Mouse (Mus musculus): ENCODE measurements around the gene Matk. TPM values are rescaled to one million over a fixed set of nuclear protein-coding genes. Genes with fewer than 3 reads are reported as not detected.

The Matk gene
- polyA plus RNA-seq, 1 experiment from 2014 or later: 22.4 TPM

GRCm38 (mm10) chr10:81245166-81245565 lies 7.6 kb upstream of the Matk start:
- H3K9me3 ChIP-seq: no peaks in the 10 kb centered on the region
- no peak for ATAC-seq (replicated peaks)
- H3K9ac ChIP-seq (replicated peaks): no peak overlapping the region
- no peaks in the 10 kb centered on the region for H3K36me3 ChIP-seq
- H3K4me1 ChIP-seq: 0 out of 2 replicates have a peak, but pooled peaks cover 5% of the 10 kb centered on the region
- no peak overlapping the region for H3K27ac ChIP-seq (replicated peaks)
- no peak overlapping the region for H3K4me3 ChIP-seq
- peaks cover 7% of the 10 kb centered on the region for H3K27me3 ChIP-seq
- H3K4me2 ChIP-seq (replicated peaks): no peak overlapping the region
- 88% methylated on average over 6 of the region's 6 CpGs for WGBS

DNA sequence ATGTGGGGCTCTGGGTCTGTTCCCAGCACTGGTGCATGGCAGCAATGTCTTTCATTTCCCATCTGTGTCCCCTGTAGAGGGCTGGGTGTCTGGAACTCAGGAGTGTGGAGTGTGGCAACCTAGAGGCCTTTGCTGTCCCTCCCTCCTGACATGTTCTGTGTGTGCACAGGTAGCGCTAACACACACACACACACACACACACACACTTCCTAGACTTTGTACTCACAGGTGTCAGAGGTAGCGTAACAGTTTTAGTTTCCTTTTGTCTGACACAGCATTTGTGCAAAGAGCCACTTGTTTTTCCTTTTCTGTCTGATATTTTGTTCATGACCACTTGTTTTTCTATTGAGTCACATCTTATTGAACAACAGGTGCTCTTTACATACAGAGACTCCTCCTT lies 4.9 kb upstream of the Matk start:
- Histone ChIP-seq H3K27me3 (peaks cover 8% of the 10 kb centered on the region), H3K9me3 (no peaks in the 10 kb centered on the region), H3K4me3 (no peak overlapping the region), H3K9ac (replicated peaks) (no peak overlapping the region), H3K4me2 (replicated peaks) (no peak overlapping the region), H3K36me3 (no peaks in the 10 kb centered on the region), H3K4me1 (peaks cover 14% of the 10 kb centered on the region), H3K27ac (replicated peaks) (no peak overlapping the region)
- WGBS: 94% methylated on average over 2 of the region's 2 CpGs
- no peak for ATAC-seq (replicated peaks)

DNA sequence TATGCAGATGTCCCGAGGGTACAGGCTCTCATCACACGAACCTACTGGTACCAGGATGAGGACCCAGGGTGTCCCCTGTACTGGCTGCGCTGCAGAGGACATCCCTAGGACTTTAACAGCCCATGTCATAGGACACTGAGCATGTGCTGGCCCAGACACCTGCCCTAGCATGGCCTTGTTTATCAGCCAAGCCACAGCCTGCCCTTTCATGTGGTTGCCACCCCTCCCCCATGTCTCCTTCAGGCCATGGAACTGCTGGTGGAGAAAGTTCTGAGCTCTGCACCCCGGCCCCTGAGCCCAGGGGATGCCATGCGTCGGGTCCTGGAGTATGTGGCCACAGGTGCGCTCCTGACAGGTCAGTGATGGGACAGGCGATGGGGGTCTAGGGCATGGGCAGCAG lies 3.3 kb upstream of the Matk start:
- H3K9me3 ChIP-seq: no peaks in the 10 kb centered on the region
- WGBS: 90% methylated on average over 8 of the region's 8 CpGs
- ATAC-seq (replicated peaks): no peak

GRCm38 (mm10) chr10:81254886-81255285 lies 2.2 kb downstream of the Matk start:
- no peak overlapping the region for H3K4me2 ChIP-seq (replicated peaks)
- WGBS: 71% methylated on average over 1 of the region's 1 CpGs
- H3K27me3 ChIP-seq: peaks cover 29% of the 10 kb centered on the region

More for the DNA sequence above, 3.3 kb upstream of the Matk start:
- Histone ChIP-seq H3K36me3 (no peaks in the 10 kb centered on the region), H3K4me1 (peaks cover 18% of the 10 kb centered on the region), H3K4me2 (replicated peaks) (no peak overlapping the region), H3K4me3 (no peak overlapping the region), H3K27me3 (peaks cover 8% of the 10 kb centered on the region), H3K27ac (replicated peaks) (no peak overlapping the region), H3K9ac (replicated peaks) (no peak overlapping the region)

DNA sequence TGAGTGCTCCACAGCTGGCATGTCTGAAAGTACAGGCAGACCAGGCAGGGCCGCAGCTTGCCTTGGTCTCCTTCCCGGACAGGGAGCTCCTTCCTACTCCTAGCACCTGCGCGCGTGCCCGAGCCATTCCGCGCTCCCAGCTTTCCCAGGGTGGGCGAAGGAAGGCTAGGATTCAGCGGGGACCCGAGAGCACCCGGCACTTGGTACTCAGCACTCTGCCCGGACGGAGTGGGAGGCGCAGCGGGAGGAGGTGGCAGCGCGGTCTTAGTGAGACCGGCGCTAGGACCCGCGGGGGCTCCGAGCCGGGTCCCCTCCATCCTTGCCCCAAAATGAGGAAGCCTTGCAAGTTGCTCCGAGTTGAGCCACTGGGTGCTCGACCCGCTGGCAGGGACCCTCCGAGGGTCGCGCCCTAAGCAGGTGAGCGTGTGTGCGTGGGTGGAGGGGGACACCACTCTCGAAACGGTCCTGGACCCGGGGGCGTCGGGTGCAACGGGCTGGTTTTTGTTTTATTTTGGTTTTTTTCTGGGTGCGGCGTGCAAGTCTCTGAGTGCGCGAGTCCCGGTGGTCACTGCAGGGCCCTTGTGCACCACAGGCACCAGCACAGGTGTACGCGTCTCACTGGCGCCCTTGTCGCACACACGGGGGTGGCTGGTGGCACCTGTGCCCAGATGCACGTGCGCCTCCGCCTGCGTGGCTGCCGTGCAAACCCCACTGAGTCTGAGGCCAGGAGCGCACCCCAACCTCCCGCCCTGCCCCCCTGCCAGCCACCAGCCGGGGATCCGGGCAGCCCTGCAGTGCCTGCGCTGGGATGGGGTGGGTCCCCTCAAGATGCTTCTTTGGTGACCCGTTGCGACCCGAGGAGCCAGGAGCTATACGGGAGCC lies 4.7 kb downstream of the Matk start:
- H3K27me3 ChIP-seq: peaks cover 21% of the 10 kb centered on the region
- 0 out of 2 replicates have a peak, but pooled peaks cover 3% of the 10 kb centered on the region for H3K36me3 ChIP-seq

More at GRCm38 (mm10) chr10:81254886-81255285, 2.2 kb downstream of the Matk start:
- Histone ChIP-seq H3K27ac (replicated peaks) (no peak overlapping the region), H3K4me1 (peaks cover 37% of the 10 kb centered on the region), H3K9ac (replicated peaks) (no peak overlapping the region), H3K9me3 (no peaks in the 10 kb centered on the region), H3K4me3 (no peak overlapping the region), H3K36me3 (no peaks in the 10 kb centered on the region)
- ATAC-seq (replicated peaks): no peak

DNA sequence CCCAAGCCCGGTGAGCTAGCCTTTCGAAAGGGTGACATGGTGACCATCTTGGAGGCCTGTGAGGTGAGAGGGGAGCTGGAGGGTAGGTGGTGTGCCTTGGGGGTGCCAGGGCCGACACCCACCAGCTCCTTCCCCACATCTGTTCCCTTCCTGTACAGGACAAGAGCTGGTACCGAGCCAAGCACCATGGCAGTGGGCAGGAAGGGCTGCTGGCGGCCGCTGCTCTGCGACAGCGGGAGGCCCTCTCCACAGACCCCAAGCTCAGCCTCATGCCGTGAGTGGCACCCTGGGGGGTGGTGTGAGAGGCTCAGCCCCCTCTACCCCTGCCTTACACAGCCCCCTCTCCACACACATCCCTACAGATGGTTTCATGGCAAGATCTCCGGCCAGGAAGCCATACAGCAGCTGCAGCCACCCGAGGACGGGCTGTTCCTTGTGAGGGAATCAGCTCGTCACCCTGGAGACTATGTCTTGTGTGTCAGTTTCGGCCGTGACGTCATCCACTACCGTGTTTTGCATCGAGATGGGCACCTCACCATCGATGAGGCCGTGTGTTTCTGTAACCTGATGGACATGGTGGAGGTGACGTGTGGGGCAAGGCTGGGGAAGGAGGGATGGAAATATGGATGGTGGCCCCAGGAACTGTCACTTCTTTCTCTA lies 6.6 kb downstream of the Matk start:
- WGBS: 43% methylated on average over 18 of the region's 21 CpGs
- Histone ChIP-seq H3K4me1 (peaks cover 24% of the 10 kb centered on the region), H3K27ac (replicated peaks) (no peak overlapping the region), H3K9me3 (0 out of 2 replicates have a peak, but pooled peaks cover 3% of the 10 kb centered on the region), H3K4me2 (replicated peaks) (no peak overlapping the region), H3K4me3 (no peak overlapping the region), H3K36me3 (0 out of 2 replicates have a peak, but pooled peaks cover 3% of the 10 kb centered on the region), H3K27me3 (peaks cover 21% of the 10 kb centered on the region), H3K9ac (replicated peaks) (no peak overlapping the region; the same call in 1 of the 2 replicates)
- ATAC-seq (replicated peaks): 0 out of 2 replicates have a peak, but pooled peaks have one; percentile 5

More for the DNA sequence above, 4.7 kb downstream of the Matk start:
- Histone ChIP-seq H3K4me2 (replicated peaks) (peak overlapping the region; percentile 84), H3K9ac (replicated peaks) (peak overlapping the region; percentile 58), H3K4me1 (peaks cover 34% of the 10 kb centered on the region), H3K4me3 (peak overlapping the region; percentile 56), H3K9me3 (0 out of 2 replicates have a peak, but pooled peaks cover 3% of the 10 kb centered on the region), H3K27ac (replicated peaks) (no peak overlapping the region)
- 2% methylated on average over 62 of the region's 62 CpGs for WGBS
- peak; percentile 17; the same call in 1 of the 2 replicates for ATAC-seq (replicated peaks)

DNA sequence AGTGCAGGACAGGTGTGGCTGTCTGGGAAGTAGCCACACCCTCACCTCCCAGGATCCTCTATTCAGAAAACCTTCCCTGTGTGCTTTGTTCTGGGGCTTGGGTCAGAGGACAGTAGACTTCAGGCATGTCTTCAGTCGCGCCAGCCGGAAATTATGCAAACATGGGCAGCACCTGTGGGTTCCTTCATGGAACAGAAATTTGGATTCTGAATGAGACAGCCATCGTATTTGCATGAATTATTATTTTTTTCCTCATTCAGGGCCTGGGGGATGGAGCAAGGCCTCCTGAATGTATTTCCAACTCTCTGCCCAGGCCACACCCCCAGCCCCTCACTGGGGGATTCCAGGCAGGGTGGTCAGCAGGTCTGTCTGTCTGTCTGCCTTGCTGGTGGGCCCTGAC lies 8.3 kb downstream of the Matk start:
- 0 out of 2 replicates have a peak, but pooled peaks cover 3% of the 10 kb centered on the region for H3K36me3 ChIP-seq

DNA sequence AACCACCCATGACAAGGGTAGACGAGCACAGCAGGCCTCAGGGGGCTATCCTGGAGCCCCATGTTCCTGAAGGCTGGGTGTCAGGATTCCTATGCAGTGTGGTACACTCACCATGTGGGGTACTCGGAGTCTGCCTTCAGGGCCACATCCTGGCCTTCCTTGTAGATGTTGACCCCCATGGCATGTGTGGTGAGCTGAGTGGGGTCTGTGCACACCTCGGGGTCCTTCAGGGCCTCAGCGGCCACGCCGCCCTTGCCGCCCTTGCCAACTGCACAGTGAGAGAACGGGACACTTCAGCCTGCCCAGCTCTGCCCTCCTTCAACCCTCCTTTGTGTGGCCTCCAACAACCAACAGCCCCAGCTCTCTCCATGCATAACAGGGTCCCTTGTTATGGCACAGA lies 12.8 kb downstream of the Matk start:
- 95% methylated on average over 8 of the region's 8 CpGs for WGBS
- H3K36me3 ChIP-seq: 0 out of 2 replicates have a peak, but pooled peaks cover 3% of the 10 kb centered on the region
- no peak for ATAC-seq (replicated peaks)
- H3K9me3 ChIP-seq: 0 out of 2 replicates have a peak, but pooled peaks cover 2% of the 10 kb centered on the region
- peaks cover 32% of the 10 kb centered on the region for H3K4me1 ChIP-seq
- H3K27ac ChIP-seq (replicated peaks): no peak overlapping the region
- peak overlapping the region; percentile 53 for H3K4me2 ChIP-seq (replicated peaks)
- H3K9ac ChIP-seq (replicated peaks): no peak overlapping the region
- no peaks in the 10 kb centered on the region for H3K27me3 ChIP-seq
- H3K4me3 ChIP-seq: no peak overlapping the region

More for the DNA sequence above, 8.3 kb downstream of the Matk start:
- H3K27me3 ChIP-seq: peaks cover 15% of the 10 kb centered on the region
- peaks cover 32% of the 10 kb centered on the region for H3K4me1 ChIP-seq
- H3K9me3 ChIP-seq: 0 out of 2 replicates have a peak, but pooled peaks cover 3% of the 10 kb centered on the region
- 94% methylated on average over 4 of the region's 4 CpGs for WGBS
- H3K4me3 ChIP-seq: no peak overlapping the region
- no peak overlapping the region for H3K4me2 ChIP-seq (replicated peaks)
- no peak for ATAC-seq (replicated peaks)
- no peak overlapping the region for H3K9ac ChIP-seq (replicated peaks)
- H3K27ac ChIP-seq (replicated peaks): no peak overlapping the region

DNA sequence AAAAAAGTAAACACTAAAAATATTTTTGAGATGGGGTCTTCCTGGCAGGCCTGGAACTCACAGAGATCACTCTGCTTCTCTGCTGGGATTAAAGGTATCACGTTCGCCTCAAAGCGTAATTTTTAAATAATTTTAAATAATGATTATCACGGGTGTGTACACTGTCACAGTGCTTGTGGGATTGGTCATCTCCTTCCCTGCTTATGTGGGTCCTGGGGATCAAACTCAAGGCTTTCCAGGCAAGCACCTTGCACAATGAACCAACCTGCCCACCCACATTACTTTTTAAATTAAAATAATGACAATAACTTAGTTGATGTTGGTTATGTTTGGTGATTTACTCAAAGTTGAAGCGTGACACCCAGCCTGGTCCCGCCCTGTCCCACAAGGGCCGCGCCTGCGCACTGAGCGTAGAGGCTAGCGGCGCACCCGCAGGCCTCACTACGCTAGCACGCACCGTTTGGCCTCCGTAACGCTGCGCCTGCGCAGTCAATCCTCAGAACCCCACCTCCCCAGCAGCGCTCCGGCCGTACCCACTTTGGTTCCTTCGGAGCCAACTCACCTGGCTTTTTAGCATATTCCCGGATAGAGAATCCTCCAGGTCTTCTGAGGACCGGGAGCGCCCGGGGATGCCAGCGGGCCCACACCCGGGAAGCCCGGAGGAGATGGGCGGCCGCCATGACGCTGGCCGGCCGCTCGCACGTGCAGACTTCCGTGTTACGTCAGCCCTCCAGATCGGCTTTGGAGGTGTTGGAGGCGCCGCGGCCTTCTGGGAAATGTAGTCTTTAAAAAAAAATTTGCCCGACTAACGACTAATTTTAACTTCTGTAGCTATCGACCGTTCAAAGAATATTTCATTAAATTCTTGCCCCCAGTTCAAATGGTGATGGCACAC lies 13.7 kb downstream of the Matk start, which contains the start of the genes Mrpl54 and Apba3:
Gene Mrpl54, minus strand, starts transcription at position 724 of the 895 bp plus-strand sequence.
Gene Apba3, plus strand, starts transcription at position 750 of the 895 bp plus-strand sequence.
- H3K4me3 ChIP-seq: peak within 1 kb of the TSS; percentile 58
- WGBS: under 1% methylated on average over 48 of the region's 48 CpGs
- ATAC-seq (replicated peaks): peak; percentile 94
- H3K36me3 ChIP-seq: peaks cover 4% of the 10 kb centered on the region; the same call in 1 of the 2 replicates
- H3K9me3 ChIP-seq: no peaks in the 10 kb centered on the region
- H3K27me3 ChIP-seq: no peaks in the 10 kb centered on the region
- H3K4me1 ChIP-seq: peaks cover 32% of the 10 kb centered on the region
- H3K9ac ChIP-seq (replicated peaks): peak within 1 kb of the TSS; percentile 63
- H3K27ac ChIP-seq (replicated peaks): peak within 1 kb of the TSS; percentile 87
- peak within 1 kb of the TSS; percentile 69 for H3K4me2 ChIP-seq (replicated peaks)

DNA sequence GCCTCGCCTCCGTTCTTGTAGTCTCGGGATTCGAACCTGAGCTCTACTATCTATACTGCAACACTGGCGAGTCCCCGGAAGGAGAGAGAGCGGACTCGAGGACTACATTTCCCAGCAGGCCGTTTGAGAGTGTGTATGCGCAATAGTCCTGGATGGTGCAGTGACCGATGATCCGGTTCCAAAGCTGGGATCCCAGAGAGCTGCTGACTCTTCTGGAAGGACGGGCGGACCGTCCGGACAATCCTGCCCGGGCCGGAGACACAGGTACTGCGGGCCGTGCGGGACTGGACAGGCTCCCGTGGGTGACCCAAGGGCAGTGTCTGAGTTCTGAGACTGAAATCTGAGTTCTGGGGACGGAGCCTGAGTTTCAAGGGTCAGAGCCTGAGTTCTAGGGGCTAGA lies 15.3 kb downstream of the Matk start:
- Histone ChIP-seq H3K36me3 (peaks cover 19% of the 10 kb centered on the region; the same call in 1 of the 2 replicates), H3K9me3 (no peaks in the 10 kb centered on the region), H3K27ac (replicated peaks) (no peak overlapping the region), H3K4me3 (peak overlapping the region; percentile 57), H3K4me2 (replicated peaks) (peak overlapping the region; percentile 69), H3K27me3 (no peaks in the 10 kb centered on the region), H3K9ac (replicated peaks) (peak overlapping the region; percentile 73), H3K4me1 (peaks cover 32% of the 10 kb centered on the region)
- ATAC-seq (replicated peaks): peak; percentile 46; the same call in 1 of the 2 replicates
- WGBS: 5% methylated on average over 23 of the region's 23 CpGs

Measured in forebrain, embryonic 15.5 days (tissue).